Mouse (Mus musculus) hindbrain, embryonic 14.5 days (tissue): ENCODE measurements at regions not wholly inside any gene's neighbourhood (a gene's known extent, or its start where the extent isn't known, plus 50 kb on each side); places are given as distances from the start of the nearest gene placed in this dataset.

Experiments
- ATAC-seq: fragments of 200-750 bp; cut with Nextera tagmentation; 2 replicates; pipeline ENCODE4 v1.8.0; 2017; ENCODE audit warnings: moderate number of reproducible peaks, mild to moderate bottlenecking, moderate TSS enrichment, moderate library complexity; ENCODE audit not compliant: low FRiP score
- DNase-seq: peaks from one replicate; pipeline ENCODE4 v3.0.0-alpha.2; 2015; ENCODE audit warnings: low spot score
- H3K27ac ChIP-seq: fragments of 300-500 bp; sonication (generic); 2 replicates; pipeline ENCODE4 v1.5.1; 2014; ENCODE audit warnings: mild to moderate bottlenecking, moderate library complexity
- H3K27me3 ChIP-seq: fragments of 300-500 bp; sonication (generic); 2 replicates; pipeline ENCODE4 v1.6.1; 2014; ENCODE audit warnings: mild to moderate bottlenecking, low read length, mixed read lengths; ENCODE audit not compliant: control insufficient read depth, insufficient read depth
- H3K36me3 ChIP-seq: fragments of 300-500 bp; sonication (generic); replicated peaks from 2 replicates; pipeline ENCODE4 v1.6.1; 2014; ENCODE audit not compliant: control insufficient read depth, insufficient read depth
- H3K4me1 ChIP-seq: fragments of 300-500 bp; sonication (generic); replicated peaks from 2 replicates; pipeline ENCODE4 v1.6.1; 2014; ENCODE audit warnings: antibody characterized with exemption, low read length, mixed read lengths; ENCODE audit not compliant: control insufficient read depth, insufficient read depth
- H3K4me2 ChIP-seq: fragments of 300-500 bp; sonication (generic); replicated peaks from 2 replicates; pipeline ENCODE4 v1.6.1; 2014; ENCODE audit warnings: mild to moderate bottlenecking, moderate library complexity
- H3K4me3 ChIP-seq: fragments of 300-500 bp; sonication (generic); replicated peaks from 2 replicates; pipeline ENCODE4 v1.5.1; 2014; ENCODE audit warnings: mild to moderate bottlenecking, low read length
- H3K9ac ChIP-seq: fragments of 300-500 bp; sonication (generic); 2 replicates; pipeline ENCODE4 v1.6.1; 2014
- H3K9me3 ChIP-seq: fragments of 300-500 bp; sonication (generic); 2 replicates; pipeline ENCODE4 v1.6.1; 2016; ENCODE audit warnings: low read length; ENCODE audit not compliant: control insufficient read depth
- WGBS: fragments of 180-500 bp; shearing (Covaris S2); extraction: QIAGEN DNeasy Blood & Tissue Kit; methylation state at CpG from one replicate; pipeline ENCODE4 v1.1.7; 2014; 5-methylcytosine and 5-hydroxymethylcytosine counted together

DNA sequence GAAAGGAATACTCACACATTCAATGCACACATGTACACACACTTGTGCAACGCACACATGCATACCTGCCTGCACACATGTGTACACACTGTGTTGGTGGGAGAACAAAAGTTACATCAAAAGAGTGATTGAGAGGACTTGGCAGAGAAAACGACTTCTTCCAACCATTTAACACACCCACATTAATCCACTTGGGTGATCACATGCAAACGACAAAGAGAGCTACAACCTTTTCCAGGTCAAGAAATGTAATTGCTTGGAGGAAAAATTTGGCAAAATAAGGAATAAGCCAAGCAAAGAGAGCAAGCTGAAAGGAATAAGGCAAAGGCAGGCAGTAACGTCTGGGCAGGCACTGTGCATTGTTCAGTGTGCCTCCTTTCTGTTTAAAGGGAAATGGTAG, 67.3 kb downstream of the C1d start:
- DNase-seq: no peak
- WGBS: 28% methylated on average over 4 of the region's 4 CpGs

DNA sequence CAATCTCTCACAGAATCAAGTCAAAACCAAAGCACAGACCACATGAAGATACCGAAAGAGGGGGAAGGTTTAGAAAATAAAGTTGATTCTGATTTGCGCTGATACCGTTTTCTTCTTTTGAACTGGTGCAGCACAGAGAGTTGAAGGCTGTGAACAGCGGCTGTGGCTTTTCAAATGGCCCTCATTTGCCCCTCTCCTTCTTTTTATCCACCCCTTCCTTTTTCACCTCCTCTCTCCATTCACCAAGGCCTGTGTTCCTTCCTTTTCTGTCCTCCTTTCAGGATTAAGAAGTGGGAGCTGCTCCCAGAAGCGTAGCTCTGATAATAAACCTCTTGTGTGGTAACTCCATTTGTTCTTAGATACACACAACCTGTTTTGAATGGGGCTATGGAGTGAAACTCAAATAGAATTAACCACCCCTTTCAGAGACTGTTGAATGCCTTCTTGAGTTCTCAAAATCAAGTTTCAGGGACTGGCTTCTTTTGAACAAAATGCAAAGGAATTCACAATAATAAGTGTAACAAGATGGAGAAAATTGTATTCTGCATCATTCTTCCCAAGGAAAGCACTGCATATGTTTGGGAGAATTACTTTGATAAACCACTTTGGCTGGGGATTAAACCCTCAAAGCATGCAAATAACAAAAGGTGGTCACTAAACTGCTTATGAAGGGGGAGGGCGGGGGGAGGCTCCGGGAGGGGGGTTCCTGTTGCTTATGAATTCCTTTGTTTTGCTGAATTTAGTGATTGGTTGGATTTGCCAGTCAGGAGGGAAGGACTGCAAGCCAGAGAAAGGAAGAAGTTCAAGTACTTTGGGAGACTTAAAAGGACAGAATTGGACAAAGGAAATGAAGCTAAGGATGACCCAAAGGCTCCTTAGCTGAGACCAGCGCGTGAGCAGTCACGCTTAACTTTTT, 68.6 kb downstream of the C1d start:
- 35% methylated on average over 10 of the region's 10 CpGs for WGBS
- Histone ChIP-seq H3K4me3 (no peak overlapping the region), H3K9me3 (no peaks in the 10 kb centered on the region), H3K4me1 (no peaks in the 10 kb centered on the region), H3K9ac (no peak overlapping the region), H3K27me3 (no peaks in the 10 kb centered on the region), H3K36me3 (no peaks in the 10 kb centered on the region), H3K4me2 (no peak overlapping the region), H3K27ac (no peak overlapping the region)
- no peak; the same call in 1 of the 2 replicates for ATAC-seq
- no peak for DNase-seq

More for the DNA sequence above, 67.3 kb downstream of the C1d start:
- no peaks in the 10 kb centered on the region for H3K36me3 ChIP-seq
- no peaks in the 10 kb centered on the region for H3K27me3 ChIP-seq
- no peaks in the 10 kb centered on the region for H3K9me3 ChIP-seq
- no peak overlapping the region for H3K4me2 ChIP-seq
- no peak for ATAC-seq
- no peak overlapping the region for H3K4me3 ChIP-seq
- no peak overlapping the region for H3K27ac ChIP-seq
- H3K4me1 ChIP-seq: no peaks in the 10 kb centered on the region
- no peak overlapping the region for H3K9ac ChIP-seq

DNA sequence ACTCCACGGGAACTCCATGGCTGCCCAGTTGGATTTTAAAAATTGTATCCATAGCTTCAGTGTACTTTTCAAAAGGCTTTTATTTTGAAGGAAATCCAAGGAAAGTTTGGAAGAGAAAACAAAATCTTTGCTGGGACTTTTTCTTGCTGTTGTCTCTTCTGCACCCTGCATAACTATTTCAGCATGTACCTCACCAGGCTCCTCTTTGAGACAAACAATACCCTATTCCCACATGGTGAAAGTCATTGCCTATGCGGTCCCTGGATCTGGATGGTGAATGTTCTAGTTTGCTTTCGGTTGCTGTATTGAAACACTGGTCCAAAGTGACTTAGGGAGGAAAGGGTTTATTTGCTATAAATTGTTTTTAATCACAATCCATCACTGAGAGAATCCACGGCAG, 69.3 kb downstream of the C1d start:
- H3K27me3 ChIP-seq: no peaks in the 10 kb centered on the region
- H3K4me2 ChIP-seq: no peak overlapping the region
- no peak overlapping the region for H3K9ac ChIP-seq
- ATAC-seq (no peak), DNase-seq (no peak)
- no peak overlapping the region for H3K27ac ChIP-seq
- no peaks in the 10 kb centered on the region for H3K36me3 ChIP-seq
- no peak overlapping the region for H3K4me3 ChIP-seq
- H3K4me1 ChIP-seq: no peaks in the 10 kb centered on the region
- 48% methylated on average over 4 of the region's 4 CpGs for WGBS
- H3K9me3 ChIP-seq: no peaks in the 10 kb centered on the region

DNA sequence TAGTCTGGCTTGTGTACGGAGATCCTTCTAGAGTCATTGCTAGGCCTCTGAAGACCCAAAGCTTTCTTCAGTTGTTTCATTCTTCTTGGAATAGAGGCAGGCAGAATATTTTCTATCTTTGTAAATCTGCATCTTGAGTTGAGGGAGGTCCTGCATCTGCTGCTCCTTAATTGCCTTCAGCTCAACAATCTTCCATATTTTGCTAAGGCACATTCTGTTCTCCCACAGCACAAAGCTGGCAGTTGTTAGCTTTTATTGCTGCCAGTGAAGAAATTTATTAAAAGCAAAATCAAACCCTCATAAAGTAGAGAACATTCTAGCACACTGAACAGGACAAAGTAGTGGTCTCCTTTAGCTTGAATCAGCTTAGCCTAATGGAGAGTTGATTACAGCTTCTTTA, 94.1 kb downstream of the C1d start:
- no peak overlapping the region for H3K4me2 ChIP-seq
- H3K4me1 ChIP-seq: peaks cover 15% of the 10 kb centered on the region
- no peak for DNase-seq
- H3K36me3 ChIP-seq: no peaks in the 10 kb centered on the region
- H3K27ac ChIP-seq: no peak overlapping the region
- H3K27me3 ChIP-seq: no peaks in the 10 kb centered on the region
- no peak overlapping the region for H3K9ac ChIP-seq
- WGBS: 89% methylated on average over 1 of the region's 1 CpGs
- no peaks in the 10 kb centered on the region for H3K9me3 ChIP-seq
- no peak for ATAC-seq
- no peak overlapping the region for H3K4me3 ChIP-seq

DNA sequence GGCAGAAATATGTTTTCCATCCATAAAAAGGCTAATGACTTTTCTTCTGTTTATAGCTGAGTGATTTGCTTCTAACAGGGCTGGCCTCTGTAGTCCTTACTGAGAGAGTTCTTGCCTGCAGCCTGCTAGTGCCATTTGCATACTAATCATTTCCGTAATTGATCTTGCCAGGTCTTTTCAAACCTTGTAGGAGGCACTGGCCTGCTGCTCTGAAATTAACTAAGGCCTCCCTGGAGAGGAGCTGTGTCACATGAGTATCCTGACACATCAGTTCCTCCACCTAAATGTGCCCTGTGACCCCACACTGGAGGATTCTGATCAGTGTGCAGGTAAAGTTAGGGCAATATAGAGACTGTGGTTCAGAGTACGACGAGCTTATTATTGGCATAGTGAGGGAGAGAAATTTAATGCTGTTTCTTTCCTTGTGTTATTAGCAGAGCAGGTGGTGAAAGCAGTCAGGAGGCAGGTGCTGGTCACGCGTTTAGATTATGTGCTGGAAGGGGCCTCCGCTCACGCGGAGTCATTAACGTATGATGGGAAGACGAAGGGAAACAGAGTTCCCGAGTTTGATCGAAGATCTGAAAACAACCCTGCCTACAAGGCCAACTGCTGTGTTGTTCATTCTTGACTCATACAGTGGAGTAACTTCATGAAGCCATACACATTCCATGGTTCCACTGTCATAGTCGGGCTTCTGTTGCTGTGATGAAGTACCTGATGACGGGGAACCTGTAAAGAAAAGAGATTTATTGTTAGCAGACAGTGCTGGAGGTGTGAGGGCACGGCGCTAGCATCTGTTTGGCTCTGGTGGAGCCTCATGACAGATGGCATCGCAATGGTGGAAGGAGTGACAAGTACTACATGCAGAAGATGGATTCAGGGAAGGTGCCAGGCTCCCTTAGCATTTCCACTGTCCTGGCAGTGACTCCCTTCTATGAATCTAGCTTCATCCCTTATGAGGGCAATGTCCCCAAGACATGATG, 95.1 kb downstream of the C1d start:
- Histone ChIP-seq H3K4me3 (no peak overlapping the region), H3K27ac (peak overlapping the region; percentile 34)
- DNase-seq: peak; percentile 49

DNA sequence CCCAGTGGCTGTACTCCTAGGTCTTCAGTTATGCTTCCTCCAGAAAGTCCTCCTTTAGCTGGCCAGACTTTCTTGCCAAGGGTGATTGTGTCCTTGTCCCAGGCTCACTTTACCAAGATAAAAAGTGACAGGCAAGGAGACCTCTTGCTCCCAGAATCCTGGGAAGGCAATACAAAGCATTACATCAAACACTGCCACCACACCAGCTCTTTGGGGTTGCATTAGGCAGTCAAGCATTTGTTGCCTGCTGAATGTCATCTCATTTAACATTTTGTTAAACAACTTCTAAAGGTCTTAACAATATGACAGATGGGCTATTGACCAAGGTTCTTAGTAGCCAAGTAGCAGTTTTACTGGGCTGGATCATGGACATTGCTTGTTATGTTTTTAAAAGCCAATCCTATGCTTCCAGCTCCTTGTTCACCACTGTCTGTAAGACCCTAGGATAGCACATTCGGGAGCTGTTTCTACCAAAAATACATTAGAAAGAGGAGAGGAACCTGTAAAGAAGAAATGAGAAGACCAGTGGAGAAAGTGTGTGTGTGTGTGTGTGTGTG, 102.4 kb downstream of the C1d start:
- Histone ChIP-seq H3K27me3 (no peaks in the 10 kb centered on the region), H3K4me1 (no peaks in the 10 kb centered on the region), H3K27ac (no peak overlapping the region), H3K4me3 (no peak overlapping the region), H3K36me3 (no peaks in the 10 kb centered on the region), H3K9me3 (peaks cover 7% of the 10 kb centered on the region; the same call in 1 of the 2 replicates), H3K9ac (no peak overlapping the region), H3K4me2 (no peak overlapping the region)
- ATAC-seq (no peak), DNase-seq (no peak)
- WGBS: 73% methylated on average over 1 of the region's 1 CpGs

More for the DNA sequence above, 95.1 kb downstream of the C1d start:
- no peaks in the 10 kb centered on the region for H3K27me3 ChIP-seq
- H3K4me1 ChIP-seq: peaks cover 15% of the 10 kb centered on the region
- WGBS: 54% methylated on average over 17 of the region's 17 CpGs
- H3K9ac ChIP-seq: no peak overlapping the region
- H3K36me3 ChIP-seq: no peaks in the 10 kb centered on the region
- peak; percentile 89 for ATAC-seq
- H3K9me3 ChIP-seq: no peaks in the 10 kb centered on the region
- H3K4me2 ChIP-seq: no peak overlapping the region

DNA sequence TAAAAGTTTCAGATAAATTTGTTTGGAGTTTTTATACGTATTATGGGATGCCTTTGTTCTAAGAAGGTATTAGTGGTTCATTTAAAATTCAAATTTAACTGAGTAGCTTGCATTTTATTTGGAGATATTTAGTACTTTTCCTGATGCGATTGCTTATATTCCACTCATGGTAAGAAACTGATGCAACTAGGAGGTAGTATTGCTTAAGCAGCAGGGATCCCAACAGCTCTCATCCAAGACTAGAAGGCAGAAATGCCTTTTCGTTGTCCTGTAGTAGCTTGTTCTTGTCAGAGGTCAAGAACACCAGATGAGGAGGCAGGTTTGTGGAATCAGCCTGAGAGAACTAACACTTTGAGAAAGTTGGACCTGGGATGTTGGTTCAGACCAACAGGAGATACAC, 120.5 kb downstream of the C1d start:
- no peaks in the 10 kb centered on the region for H3K9me3 ChIP-seq
- 80% methylated on average over 3 of the region's 3 CpGs for WGBS

DNA sequence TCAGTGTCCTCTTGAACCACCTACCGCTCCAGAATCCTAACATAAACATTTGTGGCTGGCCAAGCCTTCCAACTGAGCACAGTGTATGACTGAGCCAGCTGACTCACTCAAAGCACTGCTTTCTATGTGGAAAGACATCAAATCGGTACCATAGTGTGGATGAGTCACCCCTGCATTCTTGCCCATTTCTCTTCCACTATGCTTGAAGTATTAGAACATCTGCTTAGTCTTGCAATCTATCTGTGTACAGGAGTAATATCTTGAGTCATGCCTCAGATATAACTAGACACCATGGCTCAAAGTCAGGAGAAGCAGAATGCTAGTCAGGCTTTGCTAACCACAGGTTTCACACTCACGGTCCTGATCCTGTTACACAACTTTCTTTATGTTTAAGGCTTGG, 129.4 kb downstream of the C1d start:
- Histone ChIP-seq H3K27ac (no peak overlapping the region), H3K4me2 (no peak overlapping the region), H3K9ac (no peak overlapping the region), H3K27me3 (no peaks in the 10 kb centered on the region), H3K9me3 (no peaks in the 10 kb centered on the region), H3K4me1 (no peaks in the 10 kb centered on the region), H3K36me3 (no peaks in the 10 kb centered on the region), H3K4me3 (no peak overlapping the region)
- DNase-seq (no peak), ATAC-seq (no peak)
- WGBS: 83% methylated on average over 3 of the region's 3 CpGs

More for the DNA sequence above, 120.5 kb downstream of the C1d start:
- no peaks in the 10 kb centered on the region for H3K36me3 ChIP-seq
- H3K4me1 ChIP-seq: no peaks in the 10 kb centered on the region
- no peak for DNase-seq
- no peak overlapping the region for H3K4me2 ChIP-seq
- H3K27me3 ChIP-seq: no peaks in the 10 kb centered on the region
- ATAC-seq: no peak
- no peak overlapping the region for H3K27ac ChIP-seq
- H3K9ac ChIP-seq: no peak overlapping the region
- H3K4me3 ChIP-seq: no peak overlapping the region

DNA sequence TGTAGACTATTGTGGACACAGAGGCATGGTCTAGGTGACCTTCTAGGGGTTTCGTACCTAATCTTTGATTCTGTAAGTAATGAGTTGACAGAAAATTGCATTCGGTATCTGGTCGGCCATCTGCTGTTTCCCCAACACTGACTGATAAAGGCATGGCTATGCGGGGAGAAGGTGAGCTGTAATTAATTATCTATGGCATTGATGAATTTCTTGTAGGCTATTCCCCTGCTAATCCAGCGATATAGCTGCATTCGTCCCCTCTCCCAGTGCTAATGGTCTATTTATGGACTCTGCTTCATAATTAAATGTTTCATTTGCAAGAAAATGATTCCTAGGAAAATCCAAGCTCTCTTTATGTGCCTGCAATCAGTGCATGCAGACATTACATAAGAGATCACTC, 136.5 kb downstream of the C1d start:
- H3K36me3 ChIP-seq: no peaks in the 10 kb centered on the region
- H3K27ac ChIP-seq: peak overlapping the region; percentile 81
- no peak overlapping the region for H3K9ac ChIP-seq
- H3K27me3 ChIP-seq: no peaks in the 10 kb centered on the region
- H3K9me3 ChIP-seq: no peaks in the 10 kb centered on the region
- H3K4me1 ChIP-seq: peaks cover 14% of the 10 kb centered on the region
- WGBS: 39% methylated on average over 6 of the region's 6 CpGs
- H3K4me2 ChIP-seq: 0 out of 2 replicates have a peak overlapping the region, but pooled peaks have one; percentile 7
- peak; percentile 59 for DNase-seq
- no peak overlapping the region for H3K4me3 ChIP-seq
- ATAC-seq: peak; percentile 72
